Mouse (Mus musculus) myocyte (in vitro differentiated cells): ENCODE results near the gene Glipr1.

Source experiments
- MAX ChIP-seq: IDR thresholded peaks from one replicate; pipeline ENCODE4 v1.6.1; 2011; ENCODE audit warnings: low read depth, mild to moderate bottlenecking, control low read depth
- POLR2A ChIP-seq: IDR thresholded peaks from one replicate; pipeline ENCODE4 v1.6.1; 2011; ENCODE audit warnings: low read depth, mild to moderate bottlenecking, control low read depth, moderate library complexity; ENCODE audit not compliant: insufficient read length
- POLR2AphosphoS2 ChIP-seq: IDR thresholded peaks from one replicate; pipeline ENCODE4 v1.6.1; 2011; ENCODE audit warnings: low read depth, control low read depth; ENCODE audit not compliant: insufficient read length

DNA sequence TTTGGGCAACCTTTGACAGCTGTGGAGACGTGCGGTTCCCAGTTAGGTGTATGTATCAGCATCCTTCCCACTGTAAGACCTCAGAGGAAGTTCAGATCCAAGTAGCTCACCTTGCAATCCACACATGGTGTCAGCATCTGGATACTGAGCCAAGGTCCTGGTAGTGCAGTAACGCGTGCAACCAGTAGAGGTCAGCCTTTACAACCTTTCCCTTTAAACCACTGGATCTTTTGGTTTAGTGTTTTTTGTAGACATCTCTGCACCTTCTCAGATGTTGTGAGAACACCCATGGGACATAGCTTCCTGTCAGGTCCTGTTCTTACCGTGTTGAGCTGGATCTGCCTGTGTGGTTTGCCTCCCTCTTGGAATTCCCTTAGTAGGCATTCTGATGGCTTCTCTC lies 24.8 kb downstream of the Glipr1 start:
- TF ChIP-seq POLR2A (no peak), MAX (no peak), POLR2AphosphoS2 (no peak)
